Mouse (Mus musculus) heart, adult 2 months (tissue): ENCODE results near the gene Kcng3. TPM values are rescaled to one million over a fixed set of nuclear protein-coding genes. Genes with fewer than 3 reads are reported as not detected.
A peak's percentile ranks its signal among the peaks of the same experiment; 100 is the strongest.

ENCODE experiments used
- DNase-seq, 2 experiments: peaks; one replicate each; pipeline ENCODE4 v3.0.0; 2021
- H3K27ac ChIP-seq: fragments of 200-600 bp; 2 replicates; pipeline ENCODE4 v1.8.1; 2022
- H3K27me3 ChIP-seq: fragments of 200-500 bp; 2 replicates; pipeline ENCODE4 v1.6.1; 2012; ENCODE audit warnings: mild to moderate bottlenecking, low read length, inconsistent platforms, mixed read lengths; ENCODE audit not compliant: control insufficient read depth, insufficient read depth
- H3K36me3 ChIP-seq: fragments of 200-500 bp; 2 replicates; pipeline ENCODE4 v1.6.1; 2012; ENCODE audit warnings: low read length, inconsistent platforms; ENCODE audit not compliant: control insufficient read depth, insufficient read depth
- H3K4me1 ChIP-seq: fragments of 200-500 bp; 2 replicates; pipeline ENCODE4 v1.6.1; 2011; ENCODE audit warnings: low read length; ENCODE audit not compliant: control insufficient read depth, insufficient read depth
- H3K4me3 ChIP-seq: fragments of 200-600 bp; 2 replicates; pipeline ENCODE4 v1.8.1; 2022
- H3K79me2 ChIP-seq: fragments of 200-500 bp; replicated peaks from 2 replicates; pipeline ENCODE4 v1.6.1; 2012; ENCODE audit warnings: mild to moderate bottlenecking, inconsistent platforms, low read length, moderate library complexity, mixed read lengths; ENCODE audit not compliant: control insufficient read depth, insufficient read depth
- H3K9ac ChIP-seq: fragments of 200-500 bp; 2 replicates; pipeline ENCODE4 v1.6.1; 2012; ENCODE audit warnings: low read depth, mild to moderate bottlenecking, control low read depth, inconsistent platforms, low read length, mixed read lengths
- CTCF ChIP-seq: fragments of 200-600 bp; IDR thresholded peaks from 2 replicates; pipeline ENCODE4 v1.8.1; 2022; ENCODE audit warnings: antibody characterized with exemption, mild to moderate bottlenecking, moderate library complexity
- EP300 ChIP-seq: fragments of 200-500 bp; IDR thresholded peaks from 2 replicates; pipeline ENCODE4 v1.6.1; 2011; ENCODE audit warnings: low read depth, low read length, control low read depth; ENCODE audit not compliant: insufficient read depth
- POLR2A ChIP-seq: fragments of 200-500 bp; IDR thresholded peaks from 2 replicates; pipeline ENCODE4 v1.6.1; 2011; ENCODE audit warnings: mild to moderate bottlenecking, low read depth, low read length, control low read depth; ENCODE audit not compliant: insufficient read depth
- WGBS: fragments of 180-500 bp; shearing (Covaris S2); methylation state at CpG from one replicate; pipeline ENCODE4 v1.1.7; 2018; 5-methylcytosine and 5-hydroxymethylcytosine counted together
- intact Hi-C: fragments of 180-260 bp; cut with DNase I; formaldehyde crosslinking; loops from one replicate; pipeline ENCODE4 v1.15.1; 2025
- polyA plus RNA-seq: library from polyadenylated mRNA; depleted of rRNA; stranded (reverse); fragments of >200 nt; gene quantifications from 2 replicates; pipeline ENCODE4 v1.2.3, GENCODE M21; 2012
- total RNA-seq, 2 experiments: library from RNA; stranded (reverse); gene quantifications; 2 replicates each; pipeline ENCODE4 v1.2.3; 2021

Gene Kcng3
- total and polyA plus RNA-seq, 3 experiments: 0.02 TPM; not detected in 2

DNA sequence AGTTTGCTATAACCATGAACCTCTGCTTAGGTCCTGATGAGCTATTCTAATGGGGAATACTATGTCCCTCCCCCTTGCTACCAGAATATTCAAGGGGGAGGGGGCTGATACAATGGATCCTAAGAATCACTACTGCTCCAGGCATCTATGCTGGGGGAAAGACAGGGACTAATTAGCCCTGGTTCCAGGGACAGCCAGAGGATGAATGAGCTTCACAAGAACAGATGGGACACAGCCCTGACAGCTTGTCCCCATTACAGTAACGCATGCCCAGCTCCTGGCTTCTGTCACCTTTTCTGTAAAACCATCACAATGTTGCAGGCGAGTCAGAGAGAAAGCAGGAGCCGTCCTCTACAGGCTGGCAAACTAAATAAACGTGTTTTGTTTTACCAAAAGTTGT is 66.2 kb downstream of the Kcng3 start:
- no peak for DNase-seq
- H3K4me3 ChIP-seq: no peak overlapping the region
- no peak overlapping the region for H3K9ac ChIP-seq
- TF ChIP-seq POLR2A (no peak), CTCF (no peak), EP300 (no peak)
- peaks cover 1% of the 10 kb centered on the region; the same call in 1 of the 2 replicates for H3K4me1 ChIP-seq
- no peak overlapping the region for H3K27ac ChIP-seq
- intact Hi-C loops: no loop called here
- H3K27me3 ChIP-seq: no peaks in the 10 kb centered on the region
- no peaks in the 10 kb centered on the region for H3K36me3 ChIP-seq
- 80% methylated on average over 4 of the region's 4 CpGs for WGBS
- no peaks in the 10 kb centered on the region for H3K79me2 ChIP-seq

DNA sequence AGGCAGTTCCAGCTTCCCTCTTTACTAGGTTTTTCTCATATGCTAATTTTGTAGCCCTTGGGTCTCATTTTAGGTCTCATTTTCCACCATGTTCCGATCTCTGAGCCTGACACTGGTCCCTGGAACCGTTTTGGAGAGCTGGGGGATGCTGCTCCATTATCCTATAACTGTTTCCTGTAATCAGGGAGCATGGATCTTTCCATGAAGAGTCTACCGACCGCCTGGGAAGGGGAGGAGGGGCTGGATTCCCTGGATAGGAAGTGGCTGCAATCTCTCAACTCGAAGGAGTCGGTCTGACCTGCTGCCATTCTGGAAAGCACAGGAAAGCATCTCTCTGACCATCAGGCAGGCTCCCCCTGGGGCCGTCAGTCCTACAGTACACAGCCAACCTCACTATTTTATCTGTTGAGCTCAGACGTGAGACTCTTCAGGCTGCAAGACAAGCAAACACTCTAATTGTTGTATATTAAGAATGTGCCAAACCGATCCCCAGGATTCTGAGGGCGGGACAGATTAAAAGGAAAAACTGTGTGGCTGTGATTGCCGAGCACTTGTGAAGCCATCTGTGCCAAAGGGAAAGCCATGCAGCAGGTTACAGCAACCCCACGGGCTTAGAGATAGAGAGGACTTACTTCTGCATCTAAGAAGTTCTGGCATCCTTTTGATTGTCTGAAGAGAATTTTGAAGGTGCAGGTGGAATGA is 67.4 kb downstream of the Kcng3 start:
- DNase-seq: no peak
- H3K27ac ChIP-seq: no peak overlapping the region
- no peak overlapping the region for H3K9ac ChIP-seq
- peak overlapping the region; percentile 22 for H3K4me3 ChIP-seq
- H3K36me3 ChIP-seq: no peaks in the 10 kb centered on the region
- peaks cover 1% of the 10 kb centered on the region; the same call in 1 of the 2 replicates for H3K4me1 ChIP-seq
- H3K79me2 ChIP-seq: no peaks in the 10 kb centered on the region
- no peaks in the 10 kb centered on the region for H3K27me3 ChIP-seq
- intact Hi-C loops: no loop called here
- WGBS: 28% methylated on average over 12 of the region's 12 CpGs
- TF ChIP-seq EP300 (no peak), POLR2A (no peak), CTCF (no peak)

DNA sequence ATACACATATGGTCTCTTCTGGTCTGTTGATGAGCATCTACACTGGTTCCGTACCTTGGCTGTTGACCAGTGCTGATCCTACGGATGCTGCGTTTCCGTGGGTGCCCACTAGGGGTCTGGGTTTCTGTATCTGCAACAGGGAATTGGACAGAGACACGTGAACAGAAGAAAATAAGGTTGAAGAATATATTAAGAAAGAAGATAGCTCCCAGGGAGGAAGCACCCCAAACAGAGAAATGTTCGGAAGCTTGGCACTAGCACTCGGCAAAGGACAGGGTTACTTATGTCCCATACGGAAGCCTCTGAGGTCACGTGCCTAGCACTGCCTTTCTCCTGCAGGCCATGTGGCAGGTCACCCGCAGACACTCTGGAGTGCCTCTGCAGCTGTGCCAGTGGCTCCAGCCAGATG is 68.0 kb downstream of the Kcng3 start:
- 25% methylated on average over 10 of the region's 10 CpGs for WGBS
- Histone ChIP-seq H3K4me1 (peaks cover 1% of the 10 kb centered on the region; the same call in 1 of the 2 replicates), H3K9ac (no peak overlapping the region), H3K27me3 (no peaks in the 10 kb centered on the region), H3K36me3 (no peaks in the 10 kb centered on the region), H3K27ac (no peak overlapping the region), H3K79me2 (no peaks in the 10 kb centered on the region), H3K4me3 (peak overlapping the region; percentile 22)
- intact Hi-C loops: loop anchor here (1.0 kb wide), 1 partner anchor 170 kb away; no protein-coding TSS in a partner anchor
- DNase-seq: peak; percentile 53 to 58
- TF ChIP-seq EP300: no peak
- TF ChIP-seq POLR2A: no peak
- peak; percentile 85 for TF ChIP-seq CTCF

DNA sequence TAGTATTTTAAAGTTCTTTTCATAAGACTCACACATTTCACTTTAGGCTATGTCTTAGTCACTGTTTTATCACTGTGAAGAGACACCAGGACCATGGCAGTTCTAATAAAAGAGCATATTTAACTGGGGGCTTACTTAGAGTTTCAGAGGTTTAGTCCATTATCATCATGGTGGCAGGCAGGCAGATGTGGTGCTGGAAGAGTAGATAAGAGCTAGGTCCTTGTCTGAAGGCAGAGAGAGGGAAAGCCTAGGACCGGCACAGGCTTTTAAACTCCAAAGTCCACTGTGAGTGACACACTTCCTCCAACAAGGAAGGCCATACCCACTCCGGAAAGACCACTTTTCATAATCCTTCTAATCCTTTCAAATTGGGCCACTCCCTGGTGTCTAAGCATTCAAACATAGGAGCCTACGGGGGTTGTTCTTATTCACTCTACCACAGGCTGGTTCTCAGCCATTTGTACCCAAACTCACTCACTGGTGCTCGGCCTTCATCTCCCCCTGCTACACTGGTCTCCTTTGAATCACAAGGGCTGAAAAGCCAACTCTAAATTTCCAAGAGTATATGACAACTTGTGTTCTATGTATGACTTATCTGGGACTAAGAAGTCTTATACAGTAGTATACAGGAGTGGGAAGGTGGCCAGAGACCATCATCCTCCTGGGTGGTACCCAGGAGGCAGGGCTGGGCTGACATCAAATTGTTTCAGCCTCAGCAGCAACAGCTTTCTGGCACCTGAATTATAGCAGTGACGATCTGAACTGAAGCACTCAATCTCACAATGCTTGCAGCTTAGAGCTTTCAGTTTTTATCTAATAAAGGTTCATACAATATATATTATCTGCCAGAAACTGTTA is 69.3 kb downstream of the Kcng3 start:
- Histone ChIP-seq H3K4me1 (peaks cover 1% of the 10 kb centered on the region; the same call in 1 of the 2 replicates), H3K4me3 (no peak overlapping the region), H3K27me3 (no peaks in the 10 kb centered on the region), H3K27ac (no peak overlapping the region), H3K79me2 (no peaks in the 10 kb centered on the region), H3K36me3 (no peaks in the 10 kb centered on the region), H3K9ac (no peak overlapping the region)
- TF ChIP-seq CTCF: no peak
- no peak for TF ChIP-seq EP300
- TF ChIP-seq POLR2A: no peak
- WGBS: 91% methylated on average over 5 of the region's 5 CpGs
- no peak for DNase-seq
- intact Hi-C loops: loop anchor here (1.0 kb wide), 1 partner anchor 171 kb away; no protein-coding TSS in a partner anchor

DNA sequence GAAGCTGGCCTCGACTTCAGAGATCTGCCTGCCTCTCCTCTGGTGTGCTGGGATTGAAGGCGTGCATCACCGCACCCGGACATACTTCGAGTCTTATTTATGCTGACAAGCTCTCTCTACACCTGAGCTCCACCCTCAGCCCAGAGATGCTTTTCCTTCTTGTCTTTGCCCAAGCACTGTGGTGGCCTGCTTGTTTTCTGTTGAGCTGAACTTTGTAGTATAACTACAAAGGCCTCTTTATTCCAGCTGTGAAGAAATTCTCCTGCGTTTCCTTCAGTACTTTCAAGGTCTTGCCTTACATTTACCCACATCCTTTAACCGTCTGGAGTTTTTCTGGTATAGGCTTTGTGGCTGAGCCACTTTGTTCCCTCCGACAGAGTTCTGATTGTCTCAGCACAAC is 72.6 kb downstream of the Kcng3 start:
- DNase-seq: no peak
- Histone ChIP-seq H3K27ac (no peak overlapping the region), H3K4me1 (peaks cover 1% of the 10 kb centered on the region; the same call in 1 of the 2 replicates), H3K9ac (no peak overlapping the region), H3K4me3 (no peak overlapping the region), H3K79me2 (no peaks in the 10 kb centered on the region), H3K36me3 (no peaks in the 10 kb centered on the region), H3K27me3 (no peaks in the 10 kb centered on the region)
- TF ChIP-seq EP300 (no peak), POLR2A (no peak), CTCF (no peak)
- intact Hi-C loops: no loop called here
- whole genome bisulfite sequencing: 83% methylated on average over 8 of the region's 8 CpGs

DNA sequence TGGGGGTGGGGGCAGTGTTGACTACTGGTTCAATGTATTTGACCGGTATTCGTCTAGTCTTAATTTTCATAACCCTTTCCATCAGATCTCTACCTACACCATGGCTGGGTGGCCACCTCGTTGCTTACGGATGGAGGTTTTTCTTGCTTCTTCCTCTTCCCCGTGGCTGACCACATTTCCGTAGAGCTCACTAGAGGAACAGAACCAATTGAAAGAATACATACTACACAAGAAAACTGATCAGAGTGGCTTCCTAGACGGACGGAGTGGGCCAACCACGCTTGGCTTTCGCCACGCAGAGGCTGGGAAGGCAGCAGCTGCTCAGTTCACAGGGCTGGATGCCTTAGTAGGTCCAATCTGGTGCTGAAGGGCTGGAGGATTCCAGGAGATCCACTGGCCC is 75.9 kb downstream of the Kcng3 start:
- no peaks in the 10 kb centered on the region for H3K4me1 ChIP-seq
- WGBS: 91% methylated on average over 11 of the region's 11 CpGs
- no peak overlapping the region for H3K27ac ChIP-seq
- H3K36me3 ChIP-seq: no peaks in the 10 kb centered on the region
- no peaks in the 10 kb centered on the region for H3K27me3 ChIP-seq
- H3K79me2 ChIP-seq: no peaks in the 10 kb centered on the region
- intact Hi-C loops: no loop called here
- no peak for DNase-seq
- no peak overlapping the region for H3K4me3 ChIP-seq
- H3K9ac ChIP-seq: no peak overlapping the region
- TF ChIP-seq EP300 (no peak), CTCF (no peak), POLR2A (no peak)
